Mouse (Mus musculus): ENCODE results near the gene Sspn. TPM values are rescaled to one million over a fixed set of nuclear protein-coding genes. Genes with fewer than 3 reads are reported as not detected.

The Sspn gene
- total RNA-seq, 2 experiments from 2014 or later, result 10.2 to 10.5 TPM

DNA sequence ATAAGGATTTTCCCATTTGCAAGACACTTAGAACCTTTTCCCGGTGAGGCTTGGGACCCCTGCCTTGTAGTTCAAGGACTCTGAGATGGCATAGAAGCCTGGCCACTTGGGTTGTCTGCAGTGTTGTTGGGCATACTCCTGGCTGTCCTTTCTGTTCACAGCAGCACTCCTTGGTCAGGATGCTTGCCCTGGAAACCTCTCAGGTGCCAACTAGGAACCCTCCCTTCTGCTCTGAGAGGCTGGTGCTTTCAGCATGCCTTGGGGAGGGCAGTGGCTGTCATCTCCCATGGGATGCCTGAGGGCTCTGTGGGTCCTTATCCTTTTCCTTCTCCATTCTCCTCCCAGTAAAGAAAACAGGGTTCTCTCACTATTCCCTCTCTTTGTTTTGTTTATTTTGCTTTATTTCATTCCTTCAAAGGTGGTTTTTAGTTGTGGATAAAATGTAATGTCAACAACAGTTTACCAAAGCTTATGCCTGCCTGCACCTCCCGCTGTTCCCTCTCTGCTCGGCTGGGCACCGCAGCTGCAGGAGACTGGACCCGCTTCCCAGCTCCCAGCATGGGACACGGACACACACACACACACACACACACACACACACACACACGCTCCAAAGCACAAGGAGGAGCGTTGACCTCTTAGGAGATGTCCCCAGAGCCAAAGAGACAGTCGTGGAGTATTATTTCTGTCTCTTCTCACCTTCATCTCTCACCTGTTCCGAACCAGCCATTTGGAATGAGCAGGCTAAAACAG is 77.9 kb downstream of the Sspn start:
- no peak for DNase-seq (ENCODE audit: low spot score in 2 of 2)

- DNase-seq (ENCODE audit: low spot score in 2 of 2), result peak in 1 of 2 experiments; percentile 31
These were observed 78.8 kb downstream of the Sspn start for GRCm38 (mm10) chr6:146010093-146010764.

DNA sequence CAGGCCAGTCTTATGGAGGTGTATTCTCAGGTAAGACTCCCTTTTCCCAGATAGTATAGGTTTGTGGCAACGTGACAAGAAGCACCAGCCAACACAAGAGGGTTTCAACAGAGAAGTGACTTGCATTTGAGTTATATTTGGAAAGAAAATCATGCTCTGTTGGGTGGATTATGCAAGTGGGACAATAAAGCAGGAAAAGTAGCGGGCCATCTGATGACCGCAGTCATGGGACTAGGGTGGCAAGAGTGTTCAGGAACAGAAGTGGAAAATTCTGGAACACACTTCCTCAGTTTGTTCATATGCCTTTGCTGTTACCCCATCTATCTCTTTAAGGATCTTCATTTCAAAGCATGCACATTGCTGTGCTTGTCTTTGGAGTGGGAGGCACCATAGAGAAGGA is 82.9 kb downstream of the Sspn start:
- no peak for DNase-seq (ENCODE audit: low spot score in 2 of 2)

Other genes starting within 250 kb of the Sspn start
- 10 to 100 TPM; 52.2 to 80.0 TPM for gene Rassf8, start 184.9 kb upstream of the Sspn start, total RNA-seq (2021)
- 10 to 100 TPM; 14.9 to 19.6 TPM for gene Bhlhe41, start 66.1 kb upstream of the Sspn start, total RNA-seq (2021)

All from adrenal gland, adult 18-20 months (tissue).